Mouse (Mus musculus) lung, embryonic 16.5 days (tissue): ENCODE measurements at regions not wholly inside any gene's neighbourhood (a gene's known extent, or its start where the extent isn't known, plus 50 kb on each side); places are given as distances from the start of the nearest gene placed in this dataset.

Experiments used
- ATAC-seq: fragments of 200-750 bp; cut with Nextera tagmentation; 2 replicates; pipeline ENCODE4 v1.8.0; 2017; ENCODE audit warnings: low read depth, mild to moderate bottlenecking, moderate library complexity
- H3K27ac ChIP-seq: fragments of 300-500 bp; sonication (generic); 2 replicates; pipeline ENCODE4 v1.5.1; 2014; ENCODE audit warnings: mild to moderate bottlenecking, control low read depth, low read length
- H3K27me3 ChIP-seq: fragments of 300-500 bp; sonication (generic); 2 replicates; pipeline ENCODE4 v1.6.1; 2014; ENCODE audit warnings: low read depth, low read length, mixed read lengths; ENCODE audit not compliant: control insufficient read depth, insufficient read depth
- H3K36me3 ChIP-seq: fragments of 300-500 bp; sonication (generic); 2 replicates; pipeline ENCODE4 v1.6.1; 2014; ENCODE audit warnings: low read length; ENCODE audit not compliant: control insufficient read depth, insufficient read depth
- H3K4me1 ChIP-seq: fragments of 300-500 bp; sonication (generic); replicated peaks from 2 replicates; pipeline ENCODE4 v1.6.1; 2014; ENCODE audit warnings: low read length, mixed read lengths; ENCODE audit not compliant: control insufficient read depth, insufficient read depth
- H3K4me2 ChIP-seq: fragments of 300-500 bp; sonication (generic); 2 replicates; pipeline ENCODE4 v1.6.1; 2014; ENCODE audit warnings: low read depth, low read length, control low read depth
- H3K4me3 ChIP-seq: fragments of 300-500 bp; sonication (generic); 2 replicates; pipeline ENCODE4 v1.5.1; 2014; ENCODE audit warnings: mild to moderate bottlenecking, low read length, control low read depth
- H3K9ac ChIP-seq: fragments of 300-500 bp; sonication (generic); 2 replicates; pipeline ENCODE4 v1.6.1; 2014; ENCODE audit warnings: low read length, control low read depth
- H3K9me3 ChIP-seq: fragments of 300-500 bp; sonication (generic); 2 replicates; pipeline ENCODE4 v1.6.1; 2016; ENCODE audit warnings: low read length; ENCODE audit not compliant: control insufficient read depth
- WGBS: fragments of 180-500 bp; shearing (Covaris S2); extraction: QIAGEN DNeasy Blood & Tissue Kit; methylation state at CpG from one replicate; pipeline ENCODE4 v1.1.7; 2014; 5-methylcytosine and 5-hydroxymethylcytosine counted together

DNA sequence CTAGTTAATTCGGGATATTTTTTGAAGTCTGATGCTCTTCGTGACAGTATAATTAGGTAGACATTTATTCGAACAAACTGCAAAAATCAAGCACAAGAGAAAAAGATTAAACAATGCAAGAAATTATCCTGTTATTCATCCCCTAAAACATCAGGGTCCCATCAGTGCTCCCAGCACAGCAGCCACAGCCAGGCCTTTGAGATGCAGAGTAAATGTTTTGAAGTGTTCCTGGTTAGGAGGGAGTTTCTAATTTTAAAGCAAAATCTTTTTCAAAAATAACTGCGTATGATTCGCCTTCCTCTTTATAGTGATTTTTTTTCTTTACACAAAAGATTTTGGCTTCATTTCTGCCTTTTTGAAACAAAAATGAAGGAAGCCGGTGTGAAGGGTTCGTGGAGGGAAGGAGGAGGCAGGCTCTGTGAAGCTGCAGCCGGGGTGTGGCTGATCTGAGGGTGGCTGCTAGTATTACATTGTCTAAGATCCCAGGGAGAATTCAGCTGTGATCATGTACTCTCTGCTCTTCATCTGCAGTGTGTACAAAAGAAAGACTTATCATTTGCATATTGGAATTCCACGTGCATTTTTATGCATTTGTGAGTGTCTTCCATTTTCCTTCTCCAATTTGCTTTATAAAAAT, 534.7 kb downstream of the Rwdd3 start:
- Histone ChIP-seq H3K27me3 (no peaks in the 10 kb centered on the region), H3K27ac (no peak overlapping the region), H3K9ac (no peak overlapping the region), H3K4me1 (no peaks in the 10 kb centered on the region), H3K4me2 (no peak overlapping the region), H3K9me3 (no peaks in the 10 kb centered on the region), H3K4me3 (no peak overlapping the region), H3K36me3 (no peaks in the 10 kb centered on the region)
- WGBS = 52% methylated on average over 9 of the region's 9 CpGs
- no peak for ATAC-seq

DNA sequence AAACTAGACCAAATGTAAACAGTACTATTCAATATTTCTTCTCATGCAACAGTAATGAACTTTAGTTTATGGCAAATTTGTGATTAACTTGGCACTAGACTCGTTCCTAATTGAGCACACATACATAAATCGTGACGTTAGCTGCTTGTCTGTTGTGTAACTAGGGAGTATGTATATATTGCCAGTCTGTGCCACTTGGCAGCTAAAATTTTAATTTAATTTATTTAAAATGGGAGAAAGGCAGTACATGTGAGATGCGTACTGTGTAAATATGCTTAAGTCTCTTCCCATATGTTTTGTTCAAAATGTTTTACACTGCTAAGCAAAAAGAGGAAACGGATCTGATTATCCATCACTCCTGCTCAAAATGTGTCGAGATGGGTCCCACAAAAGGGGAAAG, 553.1 kb downstream of the Rwdd3 start:
- no peak overlapping the region for H3K4me2 ChIP-seq
- H3K4me1 ChIP-seq = no peaks in the 10 kb centered on the region
- H3K27me3 ChIP-seq = no peaks in the 10 kb centered on the region
- H3K27ac ChIP-seq = no peak overlapping the region
- no peak for ATAC-seq
- H3K36me3 ChIP-seq = no peaks in the 10 kb centered on the region
- no peak overlapping the region for H3K9ac ChIP-seq
- 52% methylated on average over 6 of the region's 6 CpGs for WGBS
- H3K4me3 ChIP-seq = no peak overlapping the region
- H3K9me3 ChIP-seq = no peaks in the 10 kb centered on the region

DNA sequence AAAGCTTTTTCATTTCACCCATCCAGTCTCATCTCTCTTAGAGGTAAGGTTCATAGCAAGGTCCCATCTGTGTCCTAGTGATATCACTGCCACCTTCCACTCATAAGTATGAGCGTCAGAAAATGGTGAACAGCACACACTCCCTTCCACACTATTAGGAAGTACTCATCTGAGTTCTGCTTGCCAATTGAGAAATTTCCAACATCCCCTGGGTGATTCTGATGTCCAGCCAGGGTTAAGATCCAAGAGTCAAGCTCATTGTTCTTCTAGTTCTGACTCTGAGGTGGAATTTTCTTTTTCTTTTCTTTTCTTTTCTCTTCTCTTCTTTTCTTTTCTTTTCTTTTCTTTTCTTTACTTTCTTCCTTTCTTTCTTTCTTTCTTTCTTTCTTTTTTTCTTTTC, 577.3 kb downstream of the Rwdd3 start:
- Histone ChIP-seq H3K36me3 (no peaks in the 10 kb centered on the region), H3K4me2 (no peak overlapping the region), H3K27ac (no peak overlapping the region), H3K9me3 (no peaks in the 10 kb centered on the region), H3K27me3 (no peaks in the 10 kb centered on the region), H3K4me1 (no peaks in the 10 kb centered on the region), H3K9ac (no peak overlapping the region), H3K4me3 (no peak overlapping the region)
- ATAC-seq = no peak
- 69% methylated on average over 1 of the region's 1 CpGs for WGBS

DNA sequence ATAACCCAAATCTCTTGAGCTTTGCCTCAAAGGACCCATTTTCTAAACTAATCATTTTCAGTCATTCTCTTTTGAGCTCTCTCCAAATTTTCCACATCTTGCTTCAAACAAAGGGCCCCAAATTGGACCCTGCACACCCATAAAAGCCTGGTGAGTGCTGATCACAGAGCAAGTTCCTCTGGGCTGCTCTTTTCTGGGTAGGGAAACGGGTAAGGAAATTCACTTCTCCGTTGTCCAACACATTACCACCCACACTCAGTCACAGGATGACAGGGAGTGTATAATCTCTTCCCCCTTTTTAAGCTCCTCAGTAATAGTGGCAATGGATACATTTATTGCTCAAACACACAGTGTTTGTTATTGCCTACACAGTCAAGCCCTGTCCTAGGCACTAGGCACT, 580.3 kb downstream of the Rwdd3 start:
- Histone ChIP-seq H3K4me2 (no peak overlapping the region), H3K27ac (no peak overlapping the region), H3K36me3 (no peaks in the 10 kb centered on the region), H3K4me3 (no peak overlapping the region), H3K9me3 (no peaks in the 10 kb centered on the region), H3K9ac (no peak overlapping the region), H3K4me1 (no peaks in the 10 kb centered on the region), H3K27me3 (no peaks in the 10 kb centered on the region)
- no peak for ATAC-seq
- WGBS = 53% methylated on average over 2 of the region's 2 CpGs

DNA sequence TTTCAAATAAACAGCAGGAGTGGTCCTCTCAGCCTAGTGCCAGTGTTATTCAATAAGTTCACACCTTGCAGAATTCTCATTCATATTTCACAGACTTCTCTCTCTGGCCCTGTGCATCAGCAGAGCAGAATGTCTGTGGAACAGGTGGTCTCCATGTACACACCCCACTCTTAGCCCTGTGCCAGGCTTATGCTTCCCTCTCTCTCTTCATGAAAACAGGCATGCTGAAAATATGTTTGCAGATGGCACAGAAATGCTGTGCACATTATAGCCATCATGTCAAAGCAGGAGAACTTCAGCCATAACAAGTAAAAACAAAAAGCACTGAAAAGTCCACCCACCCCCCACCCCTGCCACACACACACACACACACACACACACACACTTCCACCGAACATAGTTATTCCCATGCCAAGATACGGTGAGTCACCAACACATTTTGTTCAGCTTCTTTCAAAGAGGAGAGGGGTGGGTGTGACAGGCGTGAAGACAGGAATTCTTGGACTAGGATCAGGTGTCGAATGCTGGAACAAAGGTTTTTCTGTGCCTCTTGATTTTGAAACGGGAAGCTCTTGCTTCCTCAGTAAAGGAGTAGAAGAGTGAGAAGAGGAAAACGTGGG, 600.6 kb downstream of the Rwdd3 start:
- WGBS = 25% methylated on average over 6 of the region's 6 CpGs
- H3K4me2 ChIP-seq = no peak overlapping the region
- no peak for ATAC-seq

DNA sequence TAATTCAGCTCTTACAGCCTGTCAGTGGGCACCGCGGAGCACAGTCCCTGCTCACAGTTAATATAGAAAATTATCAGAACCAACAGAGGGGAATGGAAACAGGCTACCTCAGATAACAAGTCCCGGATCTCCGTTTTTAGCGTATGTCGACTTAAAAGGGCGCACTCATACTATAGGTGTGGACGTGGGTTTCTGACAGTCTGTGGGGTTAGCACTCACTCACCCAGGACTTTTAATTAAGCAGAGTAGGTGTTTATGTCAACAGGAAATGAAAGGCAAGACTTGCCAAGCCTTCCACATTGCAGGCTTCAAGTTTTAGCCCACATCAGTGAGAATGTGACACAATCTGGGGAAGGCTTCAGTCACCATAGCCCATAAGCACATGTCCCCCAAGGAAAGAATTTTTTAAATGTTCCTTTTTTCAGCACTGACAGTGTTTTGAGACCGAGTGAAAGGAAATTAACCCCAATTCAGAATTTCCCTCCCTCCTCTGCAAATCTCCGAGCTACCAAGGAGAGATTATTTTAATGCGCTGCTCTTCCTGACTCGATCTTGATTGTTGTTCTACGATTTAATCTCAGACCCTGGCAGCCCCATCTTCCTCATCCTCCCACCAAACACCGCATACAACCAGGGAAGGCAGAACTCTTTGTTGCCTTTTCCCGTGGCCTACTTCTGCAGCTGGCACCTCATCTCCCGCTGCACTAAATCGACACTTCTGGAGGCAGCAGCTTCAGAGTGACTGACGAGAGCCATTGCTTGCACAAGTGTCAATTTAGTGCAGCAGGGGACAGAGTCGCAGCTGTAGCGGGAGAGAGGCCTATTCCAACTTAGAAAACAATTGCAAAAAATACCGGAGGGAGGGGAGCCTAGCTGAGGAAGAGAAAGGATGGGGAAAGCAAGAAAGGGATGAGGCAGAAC, 629.7 kb downstream of the Rwdd3 start:
- ATAC-seq = no peak
- H3K4me3 ChIP-seq = no peak overlapping the region

More for the DNA sequence above, 600.6 kb downstream of the Rwdd3 start:
- Histone ChIP-seq H3K27ac (no peak overlapping the region), H3K9ac (no peak overlapping the region), H3K27me3 (no peaks in the 10 kb centered on the region), H3K9me3 (no peaks in the 10 kb centered on the region), H3K36me3 (no peaks in the 10 kb centered on the region), H3K4me3 (no peak overlapping the region), H3K4me1 (no peaks in the 10 kb centered on the region)

GRCm38 (mm10) chr3:120533901-120534300, 637.6 kb downstream of the Rwdd3 start:
- Histone ChIP-seq H3K36me3 (no peaks in the 10 kb centered on the region), H3K27ac (no peak overlapping the region), H3K9me3 (no peaks in the 10 kb centered on the region), H3K9ac (no peak overlapping the region), H3K4me2 (no peak overlapping the region), H3K4me3 (no peak overlapping the region), H3K4me1 (no peaks in the 10 kb centered on the region), H3K27me3 (no peaks in the 10 kb centered on the region)
- no peak for ATAC-seq
- WGBS = 77% methylated on average over 3 of the region's 3 CpGs

More for the DNA sequence above, 629.7 kb downstream of the Rwdd3 start:
- H3K27ac ChIP-seq = no peak overlapping the region
- peak overlapping the region; percentile 38 for H3K4me2 ChIP-seq
- H3K9ac ChIP-seq = no peak overlapping the region
- no peaks in the 10 kb centered on the region for H3K4me1 ChIP-seq
- no peaks in the 10 kb centered on the region for H3K27me3 ChIP-seq
- H3K36me3 ChIP-seq = no peaks in the 10 kb centered on the region
- 38% methylated on average over 21 of the region's 21 CpGs for WGBS
- H3K9me3 ChIP-seq = no peaks in the 10 kb centered on the region

- WGBS = 46% methylated on average over 9 of the region's 9 CpGs
These were observed 639.5 kb downstream of the Rwdd3 start for GRCm38 (mm10) chr3:120531880-120532580.

GRCm38 (mm10) chr3:120511651-120512050, 659.8 kb downstream of the Rwdd3 start:
- Histone ChIP-seq H3K4me3 (no peak overlapping the region), H3K4me2 (no peak overlapping the region), H3K9me3 (no peaks in the 10 kb centered on the region), H3K4me1 (no peaks in the 10 kb centered on the region), H3K36me3 (no peaks in the 10 kb centered on the region), H3K27me3 (no peaks in the 10 kb centered on the region), H3K9ac (no peak overlapping the region), H3K27ac (no peak overlapping the region)
- ATAC-seq = no peak
- WGBS = 97% methylated on average over 1 of the region's 1 CpGs

More at GRCm38 (mm10) chr3:120531880-120532580, 639.5 kb downstream of the Rwdd3 start:
- Histone ChIP-seq H3K27me3 (no peaks in the 10 kb centered on the region), H3K9ac (no peak overlapping the region), H3K36me3 (no peaks in the 10 kb centered on the region), H3K4me1 (no peaks in the 10 kb centered on the region), H3K4me3 (no peak overlapping the region), H3K27ac (no peak overlapping the region), H3K9me3 (no peaks in the 10 kb centered on the region), H3K4me2 (no peak overlapping the region)
- no peak for ATAC-seq
